Mouse (Mus musculus) macrophage (primary cell): ENCODE results near the gene Eef1b2. TPM values are rescaled to one million over a fixed set of nuclear protein-coding genes. Genes with fewer than 3 reads are reported as not detected.

Experiments used
- H3K27ac ChIP-seq: fragments of 350-480 bp; formaldehyde crosslinking; 2 replicates; pipeline ENCODE4 v1.9.0; 2021
- H3K36me3 ChIP-seq: fragments of 350-480 bp; formaldehyde crosslinking; 2 replicates; pipeline ENCODE4 v1.9.0; 2021; ENCODE audit errors: inconsistent target
- H3K4me3 ChIP-seq: fragments of 350-480 bp; formaldehyde crosslinking; 2 replicates; pipeline ENCODE4 v1.9.0; 2021; ENCODE audit errors: inconsistent target
- H3K79me2 ChIP-seq: fragments of 350-480 bp; formaldehyde crosslinking; 2 replicates; pipeline ENCODE4 v1.9.0; 2021; ENCODE audit errors: inconsistent target
- WGBS: methylation state at CpG from one replicate; pipeline ENCODE4 v1.1.7; 2026; ENCODE audit warnings: inconsistent platforms; ENCODE audit not compliant: missing documents; 5-methylcytosine and 5-hydroxymethylcytosine counted together
- polyA plus RNA-seq: library from polyadenylated mRNA; stranded (reverse); fragments of 250-400 nt; gene quantifications from 3 replicates; pipeline ENCODE4 v1.2.4, GENCODE M21; 2018; ENCODE audit warnings: inconsistent platforms

The Eef1b2 gene
- polyA plus RNA-seq, 1 experiment from 2014 or later = 300 TPM

GRCm38 (mm10) chr1:63203950-63204659, 27.5 kb downstream of the Eef1b2 start:
- 47% methylated on average over 7 of the region's 7 CpGs for WGBS
- Histone ChIP-seq H3K4me3 (no peak overlapping the region), H3K27ac (no peak overlapping the region), H3K79me2 (no peaks in the 10 kb centered on the region), H3K36me3 (no peaks in the 10 kb centered on the region)

- 67% methylated on average over 3 of the region's 7 CpGs for WGBS
- Histone ChIP-seq H3K27ac (no peak overlapping the region), H3K4me3 (no peak overlapping the region), H3K79me2 (no peaks in the 10 kb centered on the region), H3K36me3 (no peaks in the 10 kb centered on the region)
Measured at GRCm38 (mm10) chr1:63204660-63205394, 28.2 kb downstream of the Eef1b2 start.

- no peaks in the 10 kb centered on the region for H3K36me3 ChIP-seq
- H3K79me2 ChIP-seq = no peaks in the 10 kb centered on the region
- H3K27ac ChIP-seq = no peak overlapping the region
- no peak overlapping the region for H3K4me3 ChIP-seq
- 90% methylated on average over 3 of the region's 3 CpGs for WGBS
Measured at GRCm38 (mm10) chr1:63207607-63208006, 31.0 kb downstream of the Eef1b2 start.

DNA sequence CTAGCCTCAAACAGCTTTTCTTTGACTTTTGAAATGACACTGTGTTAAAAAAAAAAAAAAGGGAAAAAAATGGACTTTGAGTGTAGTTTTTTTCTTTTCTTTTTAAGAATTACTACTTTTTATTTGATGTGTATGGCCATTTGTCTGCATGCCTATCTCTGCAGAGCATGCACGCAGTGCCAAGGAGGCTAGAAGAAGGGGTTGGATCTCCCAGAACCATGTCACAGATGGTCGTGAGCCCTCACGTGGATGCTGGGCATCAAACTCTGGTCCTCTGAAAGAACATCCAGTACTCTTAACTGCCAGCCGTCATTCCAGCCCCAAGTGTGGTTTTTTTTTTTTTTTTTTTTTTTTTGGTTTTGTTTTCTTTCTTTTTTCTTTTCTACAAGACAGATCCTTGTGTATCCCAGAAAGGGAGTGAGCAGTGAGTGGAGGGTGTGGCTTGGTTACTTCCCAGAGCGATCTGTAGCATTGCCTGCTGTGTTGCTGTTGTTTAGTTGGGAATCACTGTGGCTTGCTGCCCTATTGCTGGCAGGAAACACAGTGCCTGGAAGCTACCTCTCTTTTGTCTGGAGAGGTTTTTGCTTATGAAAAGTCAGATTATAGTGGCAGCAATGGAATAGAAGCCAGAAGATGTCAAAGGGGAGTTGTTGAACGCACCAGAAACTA, 33.4 kb downstream of the Eef1b2 start:
- no peaks in the 10 kb centered on the region for H3K36me3 ChIP-seq
- H3K79me2 ChIP-seq = no peaks in the 10 kb centered on the region
- no peak overlapping the region for H3K4me3 ChIP-seq
- WGBS = 74% methylated on average over 5 of the region's 6 CpGs
- no peak overlapping the region for H3K27ac ChIP-seq

DNA sequence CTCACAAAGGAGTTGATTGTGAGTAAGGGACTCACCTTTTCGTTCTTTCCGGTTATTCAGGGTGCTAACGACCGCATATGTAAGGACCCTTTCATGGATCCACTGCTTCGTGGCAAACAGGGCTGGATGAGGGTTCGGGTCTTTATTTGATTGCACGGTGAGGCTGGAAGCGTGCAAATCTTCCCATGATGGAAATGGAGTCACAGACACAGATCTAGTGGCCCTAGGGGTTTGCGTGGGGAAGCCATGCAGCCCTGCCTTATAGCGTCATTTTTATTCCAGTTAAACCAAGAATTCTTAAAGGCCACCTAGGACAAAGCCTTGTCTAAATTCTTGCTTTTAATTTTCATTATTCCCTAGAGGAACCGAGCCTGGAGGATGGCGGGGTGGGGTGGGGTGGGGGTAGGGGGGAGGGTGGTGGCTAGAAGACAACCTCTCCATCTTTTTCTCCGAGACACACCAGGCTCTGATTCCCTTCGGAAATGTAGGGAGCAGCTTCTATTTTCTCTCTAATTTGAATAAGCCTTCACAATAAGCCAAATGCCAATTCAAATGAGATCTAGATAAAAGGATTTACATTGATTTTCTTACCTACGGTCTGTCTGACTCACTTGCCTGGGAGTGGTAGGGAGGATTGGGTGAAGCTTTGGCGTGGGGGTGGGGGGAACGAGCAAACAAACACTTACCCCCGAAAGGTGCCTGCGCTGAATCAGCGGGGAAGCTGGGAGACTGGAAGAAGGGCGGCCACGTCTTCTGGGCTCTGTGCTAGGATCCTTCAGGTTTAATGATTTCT, 37.0 kb downstream of the Eef1b2 start:
- H3K79me2 ChIP-seq = no peaks in the 10 kb centered on the region
- no peak overlapping the region for H3K27ac ChIP-seq
- WGBS = 47% methylated on average over 20 of the region's 22 CpGs
- H3K36me3 ChIP-seq = no peaks in the 10 kb centered on the region
- no peak overlapping the region for H3K4me3 ChIP-seq

DNA sequence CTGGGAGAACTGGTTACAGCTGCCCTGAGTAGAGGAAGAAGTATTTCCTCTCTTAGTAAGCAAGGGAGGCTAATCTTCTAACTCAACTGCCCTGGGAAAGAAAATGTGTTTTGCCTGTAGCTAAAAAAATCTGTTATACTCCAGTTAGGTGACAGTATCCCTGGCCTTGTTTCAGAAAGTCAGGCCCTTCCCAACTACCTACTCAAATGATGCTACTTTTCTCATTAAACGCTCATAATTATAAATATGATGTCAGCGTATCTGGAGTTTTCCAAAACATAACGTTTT, 37.6 kb downstream of the Eef1b2 start, which contains the start of gene Gpr1:
Gpr1 (minus strand) TSS at position 273 of the 288 bp plus-strand sequence.
- no peak within 1 kb of the TSS for H3K4me3 ChIP-seq
- H3K79me2 ChIP-seq = no peaks in the 10 kb centered on the region
- H3K27ac ChIP-seq = no peak within 1 kb of the TSS
- H3K36me3 ChIP-seq = no peaks in the 10 kb centered on the region
- WGBS = 52% methylated on average over 3 of the region's 3 CpGs

DNA sequence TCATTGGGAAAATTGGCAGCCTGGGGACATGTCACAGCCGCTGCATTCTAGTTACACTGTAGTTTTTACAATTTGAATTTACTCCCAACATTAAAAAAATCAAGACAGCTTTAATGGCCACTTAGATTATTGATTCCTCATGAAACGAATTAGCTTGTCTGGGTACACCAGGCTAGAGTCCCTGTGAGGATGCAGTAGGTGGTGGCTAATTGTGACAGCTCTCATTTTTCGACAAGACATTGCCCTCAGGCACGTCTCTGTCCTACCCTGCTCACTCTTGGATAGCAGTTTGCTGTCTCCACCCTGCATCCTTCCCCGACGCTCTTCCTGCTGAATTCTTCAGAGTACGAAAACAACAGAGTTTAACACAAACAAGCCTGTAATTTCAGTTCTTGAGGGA, 38.0 kb downstream of the Eef1b2 start:
- 62% methylated on average over 7 of the region's 7 CpGs for WGBS
- no peak overlapping the region for H3K27ac ChIP-seq
- no peak overlapping the region for H3K4me3 ChIP-seq
- H3K79me2 ChIP-seq = no peaks in the 10 kb centered on the region
- H3K36me3 ChIP-seq = no peaks in the 10 kb centered on the region

- Histone ChIP-seq H3K36me3 (no peaks in the 10 kb centered on the region), H3K79me2 (no peaks in the 10 kb centered on the region), H3K4me3 (no peak overlapping the region), H3K27ac (no peak overlapping the region)
- 96% methylated on average over 4 of the region's 4 CpGs for WGBS
Measured at GRCm38 (mm10) chr1:63219277-63219676, 42.7 kb downstream of the Eef1b2 start.

- Histone ChIP-seq H3K27ac (no peak overlapping the region), H3K36me3 (no peaks in the 10 kb centered on the region), H3K79me2 (no peaks in the 10 kb centered on the region), H3K4me3 (no peak overlapping the region)
- WGBS = 89% methylated on average over 4 of the region's 4 CpGs
Measured at GRCm38 (mm10) chr1:63225009-63225408, 48.4 kb downstream of the Eef1b2 start.

GRCm38 (mm10) chr1:63225890-63226289, 49.3 kb downstream of the Eef1b2 start:
- Histone ChIP-seq H3K4me3 (no peak overlapping the region), H3K27ac (no peak overlapping the region), H3K36me3 (no peaks in the 10 kb centered on the region), H3K79me2 (no peaks in the 10 kb centered on the region)
- WGBS = 62% methylated on average over 7 of the region's 7 CpGs

DNA sequence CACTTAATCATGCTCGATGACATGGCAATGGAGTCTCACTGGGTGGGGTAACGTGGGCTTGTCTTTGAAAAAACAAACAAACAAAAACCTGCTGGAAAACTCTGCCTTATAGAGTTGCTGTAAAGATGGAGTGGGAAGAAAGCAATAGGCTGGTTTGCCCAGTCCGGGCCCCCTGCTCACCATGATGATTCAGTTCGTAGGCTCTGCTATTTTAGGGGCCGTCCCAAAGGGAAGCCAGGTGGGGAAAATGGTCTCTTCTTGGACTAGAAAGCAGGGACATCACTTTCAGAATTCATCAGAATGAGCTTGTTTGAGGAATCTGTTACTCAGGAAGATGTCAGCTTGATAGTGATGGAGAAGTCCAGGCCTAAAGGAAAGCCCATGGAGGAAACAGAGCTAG, 50.6 kb downstream of the Eef1b2 start:
- whole genome bisulfite sequencing = 92% methylated on average over 5 of the region's 5 CpGs

More for the DNA sequence above, 50.6 kb downstream of the Eef1b2 start:
- Histone ChIP-seq H3K79me2 (no peaks in the 10 kb centered on the region), H3K4me3 (no peak overlapping the region), H3K36me3 (no peaks in the 10 kb centered on the region), H3K27ac (no peak overlapping the region)

Other genes starting within 250 kb of the Eef1b2 start
- 6.5 to 8.3 TPM (median 7.6 TPM) in 3 replicates for gene Ino80d, start 62.2 kb upstream of the Eef1b2 start, polyA plus RNA-seq
- gene Ndufs1, start within 50 bp of the Eef1b2 start, polyA plus RNA-seq = 58.7 to 68.9 TPM (median 67.2 TPM) in 3 replicates
- not detected in 3 replicates for gene Gpr1, start 37.7 kb downstream of the Eef1b2 start, polyA plus RNA-seq
- gene Zdbf2, start 96.4 kb downstream of the Eef1b2 start, polyA plus RNA-seq = not detected in 3 replicates